Mouse (Mus musculus) kidney, postnatal 0 days (tissue): ENCODE measurements around the gene Nfyc. TPM values are rescaled to one million over a fixed set of nuclear protein-coding genes. Genes with fewer than 3 reads are reported as not detected.

Experiments
- ATAC-seq: fragments of 200-750 bp; cut with Nextera tagmentation; replicated peaks from 2 replicates; pipeline ENCODE4 v1.8.0; 2017; ENCODE audit warnings: low read depth, moderate number of reproducible peaks, moderate TSS enrichment, moderate library complexity; ENCODE audit not compliant: low FRiP score
- DNase-seq: peaks from one replicate; pipeline ENCODE4 v3.0.0-alpha.2; 2016; ENCODE audit warnings: low spot score
- H3K27ac ChIP-seq: fragments of 300-500 bp; sonication (generic); 2 replicates; pipeline ENCODE4 v1.5.1; 2014; ENCODE audit warnings: mild to moderate bottlenecking
- H3K27me3 ChIP-seq: fragments of 300-500 bp; sonication (generic); 2 replicates; pipeline ENCODE4 v1.6.1; 2014; ENCODE audit warnings: low read length, mixed read lengths; ENCODE audit not compliant: insufficient read depth
- H3K36me3 ChIP-seq: fragments of 300-500 bp; sonication (generic); 2 replicates; pipeline ENCODE4 v1.6.1; 2014; ENCODE audit warnings: low read length, mixed read lengths; ENCODE audit not compliant: insufficient read depth
- H3K4me1 ChIP-seq: fragments of 300-500 bp; sonication (generic); replicated peaks from 2 replicates; pipeline ENCODE4 v1.6.1; 2014; ENCODE audit warnings: antibody characterized with exemption, low read length, mixed read lengths; ENCODE audit not compliant: insufficient read depth
- H3K4me2 ChIP-seq: fragments of 300-500 bp; sonication (generic); 2 replicates; pipeline ENCODE4 v1.6.1; 2014; ENCODE audit warnings: mild to moderate bottlenecking, low read length, moderate library complexity, mixed read lengths
- H3K4me3 ChIP-seq: fragments of 300-500 bp; sonication (generic); replicated peaks from 2 replicates; pipeline ENCODE4 v1.5.1; 2014; ENCODE audit warnings: low read depth, low read length
- H3K9ac ChIP-seq: fragments of 300-500 bp; sonication (generic); 2 replicates; pipeline ENCODE4 v1.6.1; 2014; ENCODE audit warnings: low read depth, low read length
- H3K9me3 ChIP-seq: fragments of 300-500 bp; sonication (generic); replicated peaks from 2 replicates; pipeline ENCODE4 v1.6.1; 2016; ENCODE audit warnings: low read length, inconsistent platforms, mixed read lengths
- CTCF ChIP-seq: IDR thresholded peaks from 2 replicates; pipeline ENCODE4 v1.5.1; 2016; ENCODE audit warnings: antibody characterized with exemption, low read depth, mild to moderate bottlenecking, moderate library complexity
- WGBS: fragments of 180-500 bp; shearing (Covaris S2); extraction: QIAGEN DNeasy Blood & Tissue Kit; methylation state at CpG from one replicate; pipeline ENCODE4 v1.1.7; 2014; 5-methylcytosine and 5-hydroxymethylcytosine counted together
- polyA plus RNA-seq: library from polyadenylated mRNA; unstranded; fragments of >200 nt; fragmentation: Nextera tagmentation; extraction: Ambion mirVana; gene quantifications from 2 replicates; pipeline ENCODE4 v1.2.1, GENCODE M21; 2015

Gene Nfyc
- polyA plus RNA-seq, 1 experiment from 2014 or later: 108 TPM

GRCm38 (mm10) chr4:120805816-120806215, 25.6 kb downstream of the Nfyc start:
- Histone ChIP-seq H3K27me3 (no peaks in the 10 kb centered on the region), H3K4me1 (no peaks in the 10 kb centered on the region; the same call in none of the 2 replicates), H3K4me3 (no peak overlapping the region), H3K9me3 (no peaks in the 10 kb centered on the region), H3K36me3 (no peaks in the 10 kb centered on the region), H3K9ac (no peak overlapping the region), H3K27ac (no peak overlapping the region), H3K4me2 (no peak overlapping the region)
- no peak for ATAC-seq
- no peak for TF ChIP-seq CTCF
- DNase-seq: no peak

GRCm38 (mm10) chr4:120801446-120801845, 29.9 kb downstream of the Nfyc start:
- DNase-seq: no peak
- TF ChIP-seq CTCF: peak; percentile 49
- no peaks in the 10 kb centered on the region; the same call in 1 of the 2 replicates for H3K4me1 ChIP-seq
- ATAC-seq: no peak
- H3K27ac ChIP-seq: no peak overlapping the region
- no peak overlapping the region for H3K4me3 ChIP-seq
- WGBS: 29% methylated on average over 2 of the region's 2 CpGs
- no peaks in the 10 kb centered on the region for H3K9me3 ChIP-seq
- no peaks in the 10 kb centered on the region for H3K27me3 ChIP-seq
- H3K9ac ChIP-seq: no peak overlapping the region
- H3K36me3 ChIP-seq: no peaks in the 10 kb centered on the region
- no peak overlapping the region for H3K4me2 ChIP-seq

GRCm38 (mm10) chr4:120800691-120801090, 30.7 kb downstream of the Nfyc start:
- no peak overlapping the region for H3K27ac ChIP-seq
- H3K4me1 ChIP-seq: no peaks in the 10 kb centered on the region; the same call in 1 of the 2 replicates
- 44% methylated on average over 3 of the region's 3 CpGs for WGBS
- DNase-seq (no peak), ATAC-seq (no peak)
- no peak overlapping the region for H3K4me2 ChIP-seq
- H3K9me3 ChIP-seq: no peaks in the 10 kb centered on the region
- no peaks in the 10 kb centered on the region for H3K27me3 ChIP-seq
- TF ChIP-seq CTCF: no peak
- no peaks in the 10 kb centered on the region for H3K36me3 ChIP-seq
- H3K9ac ChIP-seq: no peak overlapping the region
- no peak overlapping the region for H3K4me3 ChIP-seq

- DNase-seq (peak; percentile 32), ATAC-seq (no peak)
- no peaks in the 10 kb centered on the region for H3K27me3 ChIP-seq
- 48% methylated on average over 2 of the region's 2 CpGs for WGBS
- no peaks in the 10 kb centered on the region; the same call in 1 of the 2 replicates for H3K4me1 ChIP-seq
- no peak for TF ChIP-seq CTCF
- no peak overlapping the region for H3K4me2 ChIP-seq
- H3K4me3 ChIP-seq: no peak overlapping the region
- no peaks in the 10 kb centered on the region for H3K36me3 ChIP-seq
- no peak overlapping the region for H3K9ac ChIP-seq
- no peak overlapping the region for H3K27ac ChIP-seq
- no peaks in the 10 kb centered on the region for H3K9me3 ChIP-seq
These were observed 31.6 kb downstream of the Nfyc start for GRCm38 (mm10) chr4:120799680-120800166.

- Histone ChIP-seq H3K36me3 (no peaks in the 10 kb centered on the region), H3K27me3 (no peaks in the 10 kb centered on the region), H3K27ac (no peak overlapping the region), H3K9me3 (no peaks in the 10 kb centered on the region), H3K4me3 (no peak overlapping the region), H3K4me1 (peaks cover 3% of the 10 kb centered on the region; the same call in 1 of the 2 replicates), H3K4me2 (no peak overlapping the region), H3K9ac (no peak overlapping the region)
- DNase-seq (no peak), ATAC-seq (no peak)
- TF ChIP-seq CTCF: no peak
- WGBS: 68% methylated on average over 4 of the region's 5 CpGs
These were observed 33.2 kb downstream of the Nfyc start for GRCm38 (mm10) chr4:120797985-120798725.

- ATAC-seq (no peak), DNase-seq (no peak)
- Histone ChIP-seq H3K36me3 (no peaks in the 10 kb centered on the region), H3K4me1 (peaks cover 3% of the 10 kb centered on the region; the same call in 1 of the 2 replicates), H3K4me3 (no peak overlapping the region), H3K9me3 (no peaks in the 10 kb centered on the region), H3K27ac (no peak overlapping the region), H3K4me2 (no peak overlapping the region), H3K27me3 (no peaks in the 10 kb centered on the region), H3K9ac (no peak overlapping the region)
- WGBS: 86% methylated on average over 2 of the region's 2 CpGs
- no peak for TF ChIP-seq CTCF
These were observed 34.7 kb downstream of the Nfyc start for GRCm38 (mm10) chr4:120796687-120797086.

- 0 out of 2 replicates have a peak, but pooled peaks cover 2% of the 10 kb centered on the region for H3K36me3 ChIP-seq
- WGBS: 68% methylated on average over 1 of the region's 1 CpGs
- H3K27ac ChIP-seq: no peak overlapping the region
- H3K9me3 ChIP-seq: no peaks in the 10 kb centered on the region
- no peak overlapping the region for H3K4me3 ChIP-seq
- no peak for ATAC-seq
- H3K27me3 ChIP-seq: no peaks in the 10 kb centered on the region
- no peak for TF ChIP-seq CTCF
- H3K4me1 ChIP-seq: 0 out of 2 replicates have a peak, but pooled peaks cover 3% of the 10 kb centered on the region
- DNase-seq: peak; percentile 28
- H3K9ac ChIP-seq: no peak overlapping the region
- H3K4me2 ChIP-seq: no peak overlapping the region
These were observed 35.7 kb downstream of the Nfyc start for GRCm38 (mm10) chr4:120795646-120796045.
